Mouse (Mus musculus): ENCODE measurements around the gene A830031A19Rik. TPM values are rescaled to one million over a fixed set of nuclear protein-coding genes. Genes with fewer than 3 reads are reported as not detected.

Gene A830031A19Rik
- polyA plus RNA-seq, 1 experiment from 2014 or later, result not detected

Small RNAs within 50 kb of the gene (microRNA-seq; reads per million reads assigned to microRNA genes)
- not detected for gene Gm44381

Other genes with a start within 250 kb of the A830031A19Rik start
- gene Papolg, start 179.8 kb downstream of the A830031A19Rik start, polyA plus RNA-seq (2014; fragmentation: Nextera tagmentation; extraction: Ambion mirVana), result 12.1 and 14.0 TPM in 2 replicates
- 29.1 and 29.6 TPM in 2 replicates for gene Bcl11a, start 3.0 kb upstream of the A830031A19Rik start, polyA plus RNA-seq (2014; fragmentation: Nextera tagmentation; extraction: Ambion mirVana)